Mouse (Mus musculus) heart, postnatal 0 days (tissue): ENCODE results near the gene Txndc17. TPM values are rescaled to one million over a fixed set of nuclear protein-coding genes. Genes with fewer than 3 reads are reported as not detected.
A peak's percentile ranks its signal among the peaks of the same experiment; 100 is the strongest.

Source experiments
- ATAC-seq: fragments of 200-750 bp; cut with Nextera tagmentation; 2 replicates; pipeline ENCODE4 v1.8.0; 2017; ENCODE audit warnings: low read depth, moderate number of reproducible peaks, moderate library complexity; ENCODE audit not compliant: insufficient read depth
- DNase-seq: peaks from one replicate; pipeline ENCODE4 v3.0.0-alpha.2; 2016; ENCODE audit warnings: low spot score
- H3K27ac ChIP-seq: fragments of 300-500 bp; sonication (generic); 2 replicates; pipeline ENCODE4 v1.5.1; 2014; ENCODE audit warnings: low read depth, mild to moderate bottlenecking
- H3K27me3 ChIP-seq: fragments of 300-500 bp; sonication (generic); 2 replicates; pipeline ENCODE4 v1.6.1; 2014; ENCODE audit warnings: low read length, mixed read lengths; ENCODE audit not compliant: control insufficient read depth, insufficient read depth
- H3K36me3 ChIP-seq: fragments of 300-500 bp; sonication (generic); replicated peaks from 2 replicates; pipeline ENCODE4 v1.6.1; 2014; ENCODE audit warnings: low read length, mixed read lengths; ENCODE audit not compliant: control insufficient read depth, insufficient read depth
- H3K4me1 ChIP-seq: fragments of 300-500 bp; sonication (generic); 2 replicates; pipeline ENCODE4 v1.6.1; 2014; ENCODE audit warnings: antibody characterized with exemption; ENCODE audit not compliant: control insufficient read depth, insufficient read depth
- H3K4me2 ChIP-seq: fragments of 300-500 bp; sonication (generic); 2 replicates; pipeline ENCODE4 v1.6.1; 2014; ENCODE audit warnings: low read depth, mild to moderate bottlenecking, low read length, moderate library complexity
- H3K4me3 ChIP-seq: fragments of 300-500 bp; sonication (generic); 2 replicates; pipeline ENCODE4 v1.5.1; 2014; ENCODE audit warnings: low read depth, low read length
- H3K9ac ChIP-seq: fragments of 300-500 bp; sonication (generic); replicated peaks from 2 replicates; pipeline ENCODE4 v1.6.1; 2014; ENCODE audit warnings: low read depth, low read length, mixed read lengths
- H3K9me3 ChIP-seq: fragments of 300-500 bp; sonication (generic); replicated peaks from 2 replicates; pipeline ENCODE4 v1.6.1; 2016; ENCODE audit warnings: low read length; ENCODE audit not compliant: control insufficient read depth
- CTCF ChIP-seq: IDR thresholded peaks from 2 replicates; pipeline ENCODE4 v1.5.1; 2016; ENCODE audit warnings: antibody characterized with exemption, control low read depth, low read depth
- EP300 ChIP-seq: IDR thresholded peaks from 2 replicates; pipeline ENCODE4 v1.6.1; 2016; ENCODE audit warnings: antibody characterized with exemption, low read depth
- WGBS: fragments of 180-500 bp; shearing (Covaris S2); extraction: QIAGEN DNeasy Blood & Tissue Kit; methylation state at CpG from one replicate; pipeline ENCODE4 v1.1.7; 2014; 5-methylcytosine and 5-hydroxymethylcytosine counted together
- polyA plus RNA-seq: library from polyadenylated mRNA; unstranded; fragments of >200 nt; fragmentation: Nextera tagmentation; extraction: Ambion mirVana; gene quantifications from 2 replicates; pipeline ENCODE4 v1.2.1, GENCODE M21; 2015
- total RNA-seq: library from RNA; depleted of rRNA; stranded (reverse); fragments of >200 nt; gene quantifications from 2 replicates; pipeline ENCODE4 v1.2.3, GENCODE M21; 2014; ENCODE audit warnings: low replicate concordance

The Txndc17 gene
- total and polyA plus RNA-seq, 2 experiments from 2014 or later = 62.9 to 151 TPM

- no peaks in the 10 kb centered on the region for H3K27me3 ChIP-seq
- 10% methylated on average over 17 of the region's 17 CpGs for WGBS
- DNase-seq (no peak), ATAC-seq (no peak)
- peak overlapping the region; percentile 91 for H3K4me2 ChIP-seq
- peak overlapping the region; percentile 76 for H3K9ac ChIP-seq
- H3K4me3 ChIP-seq = peak overlapping the region; percentile 81
- H3K27ac ChIP-seq = peak overlapping the region; percentile 40
- H3K4me1 ChIP-seq = peaks cover 13% of the 10 kb centered on the region
- no peak for TF ChIP-seq CTCF
- TF ChIP-seq EP300 = no peak
- H3K9me3 ChIP-seq = no peaks in the 10 kb centered on the region
- H3K36me3 ChIP-seq = peaks cover 25% of the 10 kb centered on the region
Measured at GRCm38 (mm10) chr11:72207834-72208377, 559 bp downstream of the Txndc17 start.

- peaks cover 21% of the 10 kb centered on the region for H3K36me3 ChIP-seq
- H3K27me3 ChIP-seq = no peaks in the 10 kb centered on the region
- no peaks in the 10 kb centered on the region for H3K4me1 ChIP-seq
- H3K9me3 ChIP-seq = no peaks in the 10 kb centered on the region
- peak overlapping the region; percentile 83 for H3K4me3 ChIP-seq
- peak overlapping the region; percentile 96 for H3K4me2 ChIP-seq
- TF ChIP-seq CTCF (no peak), EP300 (no peak; the same call in 1 of the 2 replicates)
- WGBS = under 1% methylated on average over 50 of the region's 51 CpGs
- peak overlapping the region; percentile 79 for H3K9ac ChIP-seq
- DNase-seq = peak; percentile 94
- ATAC-seq = peak; percentile 97
- H3K27ac ChIP-seq = peak overlapping the region; percentile 78
Measured at GRCm38 (mm10) chr11:72214591-72215409, 7.5 kb downstream of the Txndc17 start.

DNA sequence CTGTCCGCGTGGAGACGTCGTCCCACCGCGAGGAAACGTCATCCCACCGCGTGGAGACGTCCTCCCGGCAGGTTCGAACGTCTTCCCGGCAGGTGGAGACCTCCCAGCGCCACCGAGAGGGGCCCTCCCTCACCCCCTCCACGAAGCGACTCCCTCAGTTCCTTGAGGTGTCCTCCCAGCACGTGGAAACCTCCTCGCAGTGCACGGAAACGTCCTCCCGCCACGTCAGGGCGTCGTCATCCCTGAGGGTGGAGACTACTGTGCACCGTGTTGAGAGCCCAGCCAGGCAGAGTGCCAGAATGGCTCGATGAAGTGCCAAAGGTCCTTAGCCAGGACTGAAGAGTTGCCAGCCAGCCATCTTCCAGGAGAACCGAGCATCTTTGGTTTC, 8.1 kb downstream of the Txndc17 start, which contains the start of gene Med31:
Gene Med31, minus strand, starts transcription at position 183 of the 388 bp plus-strand sequence.
- ATAC-seq (peak; percentile 74), DNase-seq (peak; percentile 58)
- H3K36me3 ChIP-seq = peaks cover 17% of the 10 kb centered on the region
- WGBS = under 1% methylated on average over 29 of the region's 29 CpGs
- H3K4me2 ChIP-seq = peak within 1 kb of the TSS; percentile 96
- peak within 1 kb of the TSS; percentile 79 for H3K9ac ChIP-seq
- no peaks in the 10 kb centered on the region for H3K4me1 ChIP-seq
- TF ChIP-seq EP300 (no peak; the same call in 1 of the 2 replicates), CTCF (no peak)
- H3K27me3 ChIP-seq = no peaks in the 10 kb centered on the region
- no peaks in the 10 kb centered on the region for H3K9me3 ChIP-seq
- peak within 1 kb of the TSS; percentile 83 for H3K4me3 ChIP-seq
- peak within 1 kb of the TSS; percentile 78 for H3K27ac ChIP-seq

GRCm38 (mm10) chr11:72217116-72217515, 9.8 kb downstream of the Txndc17 start:
- Histone ChIP-seq H3K4me2 (no peak overlapping the region), H3K27me3 (no peaks in the 10 kb centered on the region), H3K36me3 (peaks cover under 1% of the 10 kb centered on the region; the same call in 1 of the 2 replicates), H3K4me1 (no peaks in the 10 kb centered on the region), H3K4me3 (no peak overlapping the region), H3K9ac (no peak overlapping the region), H3K9me3 (no peaks in the 10 kb centered on the region), H3K27ac (no peak overlapping the region)
- ATAC-seq (no peak), DNase-seq (no peak)
- 73% methylated on average over 5 of the region's 5 CpGs for WGBS
- TF ChIP-seq CTCF (no peak), EP300 (no peak)

DNA sequence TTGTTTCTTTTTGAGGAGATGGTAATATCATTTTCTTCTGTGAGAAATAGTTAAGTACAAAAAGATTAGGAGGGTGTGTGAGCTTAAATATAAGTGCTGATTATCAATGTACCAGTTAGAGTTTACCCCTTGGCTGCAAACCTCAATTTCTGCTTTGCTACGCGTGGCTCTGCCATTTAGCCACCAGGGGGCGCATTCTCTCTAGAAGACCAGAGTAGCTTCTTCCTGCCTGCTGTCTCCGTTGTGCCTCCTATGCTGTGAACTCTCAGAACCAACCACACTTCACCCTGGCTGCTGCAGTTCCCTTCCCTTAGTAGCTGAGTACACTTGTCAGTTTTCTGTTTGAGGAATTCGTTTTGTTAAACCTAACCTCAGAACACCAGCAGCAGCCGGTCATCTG, 13.9 kb downstream of the Txndc17 start:
- H3K9me3 ChIP-seq = no peaks in the 10 kb centered on the region
- TF ChIP-seq CTCF = peak; percentile 84
- no peak for TF ChIP-seq EP300
- no peaks in the 10 kb centered on the region; the same call in 1 of the 2 replicates for H3K36me3 ChIP-seq
- H3K4me3 ChIP-seq = no peak overlapping the region
- ATAC-seq = peak; percentile 41; the same call in 1 of the 2 replicates
- no peak overlapping the region for H3K27ac ChIP-seq
- H3K4me1 ChIP-seq = no peaks in the 10 kb centered on the region
- no peak overlapping the region for H3K9ac ChIP-seq
- 13% methylated on average over 6 of the region's 6 CpGs for WGBS
- peak; percentile 61 for DNase-seq
- no peak overlapping the region for H3K4me2 ChIP-seq
- H3K27me3 ChIP-seq = no peaks in the 10 kb centered on the region
